Mouse (Mus musculus) urinary bladder, postnatal 4 days (tissue): ENCODE data around the gene Lcn6.
"Not testable (repeated sequence)": the region's sequence is repeated elsewhere in the genome, so short reads cannot be mapped to it uniquely, and the experiment has no call there.

Experiments used
- DNase-seq, 2 experiments: peaks; one replicate each; pipeline ENCODE4 v3.0.0; 2021 to 2022; ENCODE audit warnings: low spot score in 2 of 2

Gene Lcn6

DNA sequence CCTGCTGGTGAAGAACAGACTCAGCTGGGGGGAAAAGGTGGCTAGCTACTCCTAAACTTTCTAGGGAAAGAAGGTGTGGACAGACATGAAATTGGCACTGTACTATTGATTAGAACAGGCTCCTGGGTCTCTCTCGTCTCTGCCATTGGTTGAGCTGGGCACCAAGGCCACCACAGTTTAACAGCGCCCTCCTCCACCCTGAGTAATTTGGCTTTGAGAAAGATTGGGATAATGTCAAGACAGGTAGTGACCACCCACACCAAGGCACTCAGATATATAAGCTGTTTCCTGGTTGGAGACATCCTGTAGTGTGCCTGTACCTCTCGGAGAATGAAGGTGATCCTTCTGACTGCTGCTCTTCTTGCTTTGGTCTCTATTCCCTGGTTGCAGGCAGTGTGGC lies at the start of gene Lcn6:
Gene Lcn6, plus strand, starts transcription at position 301 of the 400 bp plus-strand sequence.
- DNase-seq, result no peak

DNA sequence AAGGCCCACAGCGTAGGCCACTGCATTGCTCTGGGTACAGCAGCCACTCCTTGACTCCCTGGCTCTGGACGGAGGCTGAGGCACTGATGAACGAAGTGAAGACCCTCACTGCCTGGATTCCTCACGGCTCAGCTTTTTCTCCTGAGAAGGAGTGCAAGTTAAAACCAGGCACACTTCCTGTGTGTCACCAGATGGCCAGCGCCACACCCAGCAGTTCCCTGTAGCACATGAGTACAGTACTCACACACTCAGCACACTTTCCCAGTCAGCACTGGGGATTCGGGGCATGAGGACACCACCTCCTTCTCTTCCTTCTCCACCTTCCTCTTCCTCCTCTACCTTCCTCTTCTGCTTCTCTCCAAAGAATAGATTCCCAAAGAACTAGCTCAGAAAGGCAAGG lies 48.8 kb upstream of the Lcn6 start, which contains the start of gene Fcna:
Gene Fcna, minus strand, starts transcription at position 220 of the 400 bp plus-strand sequence.
- DNase-seq, result no peak

DNA sequence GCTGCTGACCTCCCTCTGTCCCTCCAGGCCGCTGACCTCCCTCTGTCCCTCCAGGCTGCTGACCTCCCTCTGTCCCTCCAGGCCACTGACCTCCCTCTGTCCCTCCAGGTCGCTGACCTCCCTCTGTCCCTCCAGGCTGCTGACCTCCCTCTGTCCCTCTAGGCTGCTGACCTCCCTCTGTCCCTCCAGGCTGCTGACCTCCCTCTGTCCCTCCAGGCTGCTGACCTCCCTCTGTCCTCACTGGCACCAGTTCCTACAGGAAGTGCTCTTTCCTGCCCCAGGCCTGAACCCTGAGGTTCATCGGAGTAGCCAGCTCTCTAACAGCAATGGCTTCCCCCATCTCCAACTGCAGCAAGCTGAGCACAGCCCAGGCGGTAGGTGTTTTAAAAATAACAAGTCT lies 47.8 kb upstream of the Lcn6 start:
- DNase-seq, result no peak

DNA sequence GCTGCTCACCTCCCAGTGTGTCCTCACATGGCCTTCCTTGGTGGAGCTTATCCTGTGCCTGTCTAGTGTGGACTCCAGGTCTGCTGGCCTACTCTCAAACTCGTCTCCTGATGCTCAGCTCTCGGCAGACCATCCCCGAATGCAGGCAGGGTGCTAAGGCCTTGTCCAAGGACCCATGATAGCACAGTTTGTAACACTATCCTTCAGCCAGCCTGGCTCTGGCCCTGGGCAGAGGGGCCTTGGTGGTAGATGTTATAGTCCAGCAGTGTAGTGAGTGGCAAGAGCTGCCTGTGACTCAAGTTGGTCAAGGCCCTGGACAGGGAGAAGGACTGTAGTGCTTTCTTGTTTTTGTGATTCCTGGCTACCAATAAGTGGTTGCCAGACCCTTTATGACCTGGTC lies 43.0 kb upstream of the Lcn6 start:
- DNase-seq, result no peak

GRCm38 (mm10) chr2:25634046-25634445 lies 42.5 kb upstream of the Lcn6 start:
- DNase-seq, result no peak

DNA sequence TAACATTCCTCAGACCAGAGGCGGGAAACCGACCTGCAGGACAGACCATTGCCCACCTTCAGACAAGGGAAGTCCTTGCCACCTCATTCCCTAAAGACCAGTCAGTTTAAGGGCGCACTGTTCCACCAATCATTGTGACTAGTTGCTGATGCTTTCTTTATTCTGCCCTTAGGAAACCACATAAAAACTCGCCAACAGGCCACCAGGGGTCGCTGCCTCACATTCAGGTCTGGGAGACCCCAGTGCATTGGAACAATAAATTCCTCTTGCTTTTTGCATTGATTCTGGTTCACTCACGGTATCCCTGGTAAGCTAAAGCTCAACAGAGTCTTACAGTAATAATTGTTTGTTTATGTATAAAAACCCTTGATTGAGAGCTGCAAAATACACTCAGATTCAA lies 36.7 kb upstream of the Lcn6 start:
- DNase-seq, result no peak

- no peak for DNase-seq
Observed at GRCm38 (mm10) chr2:25652902-25653301, 23.7 kb upstream of the Lcn6 start, which contains the start of gene Lcn8. Gene Lcn8, plus strand, starts transcription at chr2:25653120.

DNA sequence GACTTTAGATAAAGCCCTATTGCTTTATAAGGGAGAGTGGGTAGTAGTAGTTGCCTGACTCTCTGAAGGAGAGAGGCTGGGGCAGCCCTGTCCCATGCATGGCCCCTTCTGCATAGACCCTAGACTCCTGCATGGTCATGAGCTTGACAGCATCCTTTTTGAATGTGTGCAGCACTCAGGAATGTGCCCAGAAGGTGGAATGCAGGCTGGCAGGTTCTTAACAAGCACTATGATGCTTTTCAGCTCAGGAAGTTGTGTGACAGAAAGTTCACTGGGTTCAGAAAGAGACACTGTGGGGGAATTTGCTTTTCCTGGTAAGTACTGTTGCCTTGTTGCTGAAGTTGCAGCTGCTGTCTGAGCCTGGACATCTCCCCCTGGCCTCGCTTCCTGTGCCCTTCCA lies 22.1 kb upstream of the Lcn6 start:
- no peak for DNase-seq

DNA sequence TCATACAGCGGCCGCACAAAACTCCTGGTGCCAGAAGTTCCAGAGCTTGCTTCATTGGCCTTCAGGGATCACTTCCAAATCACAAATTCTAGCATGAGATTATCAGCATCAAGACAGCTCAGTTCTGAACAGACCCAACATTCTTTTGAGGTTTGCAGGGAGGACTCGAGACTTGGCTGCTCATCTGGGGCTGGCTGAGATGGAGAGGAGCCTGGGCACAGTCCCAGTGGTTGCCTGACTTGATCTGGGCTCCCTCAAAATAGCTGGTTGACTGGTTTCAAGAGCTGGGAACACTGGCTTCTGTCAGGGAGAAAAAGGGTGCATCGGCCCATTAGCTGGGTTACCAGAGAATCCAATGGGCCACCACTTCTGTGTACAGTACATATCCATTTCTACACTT lies 19.9 kb upstream of the Lcn6 start:
- no peak for DNase-seq

DNA sequence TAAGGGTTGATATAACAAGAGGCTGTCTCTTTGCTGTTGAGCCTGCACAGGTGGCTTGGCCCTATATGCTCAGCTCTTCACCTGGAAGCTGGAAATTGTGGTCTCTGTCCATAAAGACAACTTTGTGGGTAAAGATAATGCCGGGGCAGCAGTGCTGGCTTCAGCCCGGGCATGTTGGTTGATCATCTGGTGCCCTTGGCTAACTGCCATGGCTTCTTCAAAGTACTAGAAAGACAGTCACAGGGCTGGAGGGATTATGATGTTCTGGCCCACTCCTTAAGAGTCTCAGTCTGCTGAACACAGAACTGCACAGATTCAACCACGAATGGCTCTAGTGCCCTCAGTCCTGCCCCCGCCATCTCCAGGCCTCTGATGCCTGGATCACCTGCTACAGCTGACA lies 19.3 kb upstream of the Lcn6 start:
- no peak for DNase-seq

GRCm38 (mm10) chr2:25657652-25658051 lies 18.9 kb upstream of the Lcn6 start, which contains the start of gene Lcn5:
Gene Lcn5, plus strand, starts transcription at chr2:25657952.
- no peak for DNase-seq

DNA sequence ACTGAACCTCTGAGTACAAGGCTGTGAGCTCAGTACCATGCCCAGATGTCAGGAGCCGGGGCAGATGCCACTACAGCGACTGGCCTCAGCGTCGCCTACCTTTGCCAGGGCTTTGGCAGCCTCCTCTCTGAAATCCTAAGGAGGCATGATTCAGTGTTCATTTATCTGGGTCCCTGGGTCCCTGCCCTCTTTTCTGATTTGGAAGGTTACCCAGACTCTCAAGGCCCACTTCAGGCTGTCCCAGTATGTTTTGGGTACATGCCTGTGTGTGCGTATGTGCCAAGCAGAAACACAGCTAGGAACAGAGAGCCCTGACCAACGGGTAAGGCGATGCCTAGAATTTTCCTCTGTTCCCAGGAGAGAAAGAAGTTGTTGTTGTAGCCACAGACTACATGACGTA lies 16.3 kb upstream of the Lcn6 start:
- no peak for DNase-seq

GRCm38 (mm10) chr2:25661245-25661970 lies 15.2 kb upstream of the Lcn6 start:
- no peak for DNase-seq

DNA sequence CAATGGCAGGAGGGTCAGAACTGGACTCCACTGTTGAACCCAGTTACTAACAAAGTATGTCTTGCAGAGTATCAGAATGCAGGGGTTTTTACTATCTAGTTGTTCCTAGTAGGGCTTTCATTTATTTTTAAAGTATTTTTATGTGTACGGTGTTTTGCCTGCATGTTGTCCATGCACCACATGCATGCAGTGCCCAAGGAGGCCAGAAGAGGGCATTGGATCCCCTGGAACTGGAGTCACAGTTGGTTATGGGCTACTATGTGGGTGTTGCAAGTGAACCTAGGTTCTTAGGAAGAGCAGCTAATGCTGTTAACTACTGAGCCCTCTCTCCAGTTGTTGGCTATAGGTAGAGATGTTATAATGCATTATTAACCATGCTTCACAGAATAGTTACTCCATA lies 13.1 kb upstream of the Lcn6 start:
- no peak for DNase-seq

DNA sequence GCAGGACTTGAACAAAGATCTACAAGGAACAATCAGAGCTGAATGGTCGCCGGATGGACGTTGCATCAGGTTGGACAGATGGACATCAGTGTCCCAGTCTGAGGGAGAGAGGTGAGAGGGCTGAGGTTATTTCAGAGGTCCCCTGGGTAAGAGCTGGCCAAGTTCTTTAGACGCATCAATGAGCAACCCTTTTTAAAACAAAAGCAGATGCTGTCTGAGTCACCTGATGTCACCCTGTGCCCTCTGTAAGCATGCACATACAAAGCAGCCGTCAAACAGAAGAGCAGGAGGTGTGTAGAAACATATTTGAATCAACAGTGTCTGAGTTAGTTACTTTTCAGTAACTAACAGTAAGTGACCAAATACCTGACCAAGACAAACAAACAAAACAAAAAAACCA lies 12.5 kb upstream of the Lcn6 start:
- no peak for DNase-seq

DNA sequence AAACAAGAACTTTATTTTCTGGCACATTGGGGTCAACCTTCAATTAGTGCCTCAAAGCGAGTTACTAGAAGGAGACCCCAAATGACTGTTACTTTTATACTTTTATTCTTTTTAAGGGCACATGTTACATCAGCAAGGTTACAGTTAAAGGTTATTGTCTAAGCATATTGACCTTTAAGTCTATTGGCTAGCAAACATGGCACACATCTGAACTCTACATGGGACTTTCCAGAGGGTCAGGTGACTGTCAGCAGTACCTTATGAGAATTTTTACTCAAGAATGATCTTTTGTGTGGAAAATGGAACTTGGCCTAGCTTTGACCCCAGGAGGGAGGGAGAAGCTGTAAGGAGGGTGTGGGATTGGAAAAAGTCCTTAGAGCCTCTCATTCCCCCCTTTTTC lies 10.1 kb upstream of the Lcn6 start:
- no peak for DNase-seq

GRCm38 (mm10) chr2:25679559-25679958 lies 3.0 kb downstream of the Lcn6 start:
- DNase-seq, result no peak

- no peak for DNase-seq
Observed at GRCm38 (mm10) chr2:25682426-25682825, 5.8 kb downstream of the Lcn6 start, which contains the start of gene Lcn10. Gene Lcn10, plus strand, starts transcription at chr2:25682726.

DNA sequence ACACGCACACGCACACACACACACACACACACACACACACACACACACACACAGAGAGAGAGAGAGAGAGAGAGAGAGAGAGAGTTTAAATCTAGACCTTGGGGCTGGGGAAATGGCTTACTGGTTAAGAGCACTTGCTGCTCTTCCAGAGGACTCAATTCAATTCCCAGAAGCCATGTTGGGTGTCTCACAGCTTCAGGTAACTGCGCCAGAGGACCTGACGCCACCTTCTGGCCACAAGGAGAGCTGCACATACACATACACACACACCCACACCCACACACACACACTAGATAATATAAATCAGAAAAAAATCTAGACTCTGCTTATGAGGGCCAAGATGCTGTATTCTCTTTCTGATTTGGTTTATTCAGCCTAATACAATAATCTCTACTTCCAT lies 10.4 kb downstream of the Lcn6 start:
- DNase-seq, result no peak

DNA sequence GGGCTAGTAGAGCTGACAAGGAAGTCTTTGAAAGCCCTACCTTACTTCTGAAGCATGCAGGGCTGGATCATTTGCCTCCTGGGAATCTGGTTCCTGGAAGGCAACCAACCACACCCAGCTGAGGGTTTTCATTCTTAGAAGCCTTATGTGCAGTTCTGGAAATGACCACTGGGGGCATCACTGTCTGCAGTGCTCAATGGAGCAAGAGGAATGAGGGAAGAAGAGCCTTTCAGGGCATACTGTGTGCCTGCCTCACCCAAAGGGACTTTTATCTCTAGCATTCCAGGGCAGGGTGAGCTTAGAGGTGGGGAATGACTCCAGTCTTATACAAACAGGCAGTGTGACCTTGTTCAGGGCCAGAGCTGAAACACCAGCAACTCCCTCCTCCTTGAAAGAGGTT lies 18.0 kb downstream of the Lcn6 start:
- DNase-seq, result peak; percentile 38 to 77

DNA sequence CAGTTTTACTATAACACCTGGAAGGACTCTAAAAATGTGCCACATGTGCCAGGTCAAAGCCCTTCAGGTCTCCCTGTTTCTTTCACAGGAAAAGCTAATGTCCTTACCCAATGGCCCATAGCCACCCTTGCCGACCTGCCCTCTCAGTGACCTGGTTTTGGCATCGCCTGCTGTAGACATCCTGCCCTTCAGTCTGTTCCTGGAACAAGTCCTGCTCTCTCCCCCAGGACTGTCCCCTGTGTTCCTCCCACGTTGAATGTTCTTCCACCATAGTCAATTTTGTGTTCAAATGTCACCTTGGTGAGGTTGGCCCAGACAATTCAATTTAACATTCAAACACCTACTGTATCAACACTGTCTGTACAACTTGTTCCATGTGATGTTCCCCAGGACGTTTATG lies 20.4 kb downstream of the Lcn6 start:
- no peak for DNase-seq

- no peak for DNase-seq
Observed at GRCm38 (mm10) chr2:25698696-25699095, 22.1 kb downstream of the Lcn6 start.

- not testable (repeated sequence) for DNase-seq
Observed at GRCm38 (mm10) chr2:25699743-25700142, 23.2 kb downstream of the Lcn6 start, which contains the start of gene Obp2a. Gene Obp2a, plus strand, starts transcription at chr2:25700043.

DNA sequence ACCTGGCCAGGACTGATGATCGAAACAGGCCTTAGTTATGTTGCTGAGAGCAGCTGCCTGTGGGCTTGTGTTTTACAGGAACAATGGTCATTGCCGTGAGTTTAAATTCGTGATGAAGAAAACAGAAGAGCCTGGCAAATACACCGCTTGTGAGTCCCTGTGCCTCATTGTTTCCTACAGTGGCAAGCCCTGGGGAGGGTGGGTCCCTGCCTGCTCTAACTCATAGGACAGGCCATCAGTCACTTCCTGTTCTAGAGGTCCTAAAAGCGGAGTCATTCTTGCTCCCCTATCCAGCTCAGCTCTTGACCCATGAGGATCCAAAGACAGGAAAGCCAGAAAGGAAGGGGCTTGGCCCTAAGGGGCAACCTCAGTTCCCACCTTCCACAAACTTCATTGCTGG lies 24.4 kb downstream of the Lcn6 start:
- DNase-seq, result no peak
